Mouse (Mus musculus) cerebellum, adult 11 months (tissue): ENCODE results near the gene E4f1.
"Not testable (repeated sequence)": the region's sequence is repeated elsewhere in the genome, so short reads cannot be mapped to it uniquely, and the experiment has no call there.

Experiments used
- DNase-seq: peaks from one replicate; pipeline ENCODE4 v3.0.0; 2022

E4f1 gene

DNA sequence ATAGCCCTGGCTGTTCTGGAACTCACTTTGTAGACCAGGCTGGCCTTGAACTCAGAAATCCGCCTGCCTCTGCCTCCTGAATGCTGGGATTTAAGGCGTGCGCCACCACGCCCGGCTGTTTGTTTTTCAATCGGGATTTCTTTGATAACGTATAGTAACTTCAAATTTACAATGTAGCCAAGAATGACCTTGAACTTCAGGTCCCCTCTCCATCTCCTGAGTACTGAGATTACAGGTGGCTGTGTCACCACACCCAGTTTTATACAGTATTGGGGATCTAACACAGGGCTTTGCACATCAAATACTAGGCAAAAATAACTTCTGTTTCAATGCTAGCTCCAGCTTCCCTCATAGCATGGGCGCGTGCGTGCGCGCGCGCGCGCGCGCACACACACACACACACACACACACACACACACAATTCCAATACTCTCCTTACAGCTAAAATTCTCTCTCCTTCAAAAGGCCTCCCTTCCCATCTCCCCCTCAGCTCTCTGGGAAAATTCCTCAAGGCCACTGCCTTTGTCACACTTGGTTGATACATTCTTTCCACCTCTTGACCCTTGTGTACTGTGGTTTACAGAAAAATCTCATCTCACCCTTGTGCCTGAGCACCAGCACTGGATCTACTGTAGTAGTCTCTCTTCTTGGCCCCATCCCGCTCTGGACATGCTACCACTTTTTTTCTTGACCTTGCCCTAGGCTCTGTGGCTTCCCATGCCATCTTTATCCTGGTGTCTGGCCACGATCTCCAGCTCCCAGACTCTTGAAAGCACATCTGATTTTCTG, 11.1 kb upstream of the E4f1 start:
- DNase-seq = no peak

DNA sequence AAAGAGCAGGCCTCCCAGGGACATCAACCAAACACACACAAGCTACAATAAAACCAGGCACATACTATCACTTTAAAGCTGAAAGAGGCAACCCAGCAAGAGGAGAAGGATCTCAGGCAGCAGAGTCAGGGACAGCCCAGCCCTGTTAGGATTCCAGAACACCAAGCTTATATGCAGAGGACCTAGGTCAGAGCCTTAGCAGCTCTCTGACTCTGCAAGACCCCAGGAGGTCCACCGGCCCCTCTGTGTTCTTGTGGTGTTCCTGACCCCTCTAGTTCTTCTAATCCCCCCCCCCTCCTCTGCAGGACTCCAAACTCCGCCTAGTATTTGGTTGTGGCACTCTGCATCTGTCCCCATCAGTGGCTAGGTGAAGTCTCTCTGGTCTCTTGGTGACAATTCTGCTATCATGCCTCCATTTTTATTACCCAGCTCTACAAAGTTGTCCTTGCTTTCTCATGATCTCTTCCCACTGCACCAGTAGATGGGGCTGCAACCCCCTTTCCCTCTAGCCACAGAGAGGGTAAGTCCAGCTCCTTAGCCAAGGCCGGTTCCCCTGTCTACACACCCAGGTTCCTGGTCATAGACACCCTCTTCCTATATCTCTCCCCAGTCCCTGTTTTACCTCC, 10.2 kb upstream of the E4f1 start:
- no peak for DNase-seq

DNA sequence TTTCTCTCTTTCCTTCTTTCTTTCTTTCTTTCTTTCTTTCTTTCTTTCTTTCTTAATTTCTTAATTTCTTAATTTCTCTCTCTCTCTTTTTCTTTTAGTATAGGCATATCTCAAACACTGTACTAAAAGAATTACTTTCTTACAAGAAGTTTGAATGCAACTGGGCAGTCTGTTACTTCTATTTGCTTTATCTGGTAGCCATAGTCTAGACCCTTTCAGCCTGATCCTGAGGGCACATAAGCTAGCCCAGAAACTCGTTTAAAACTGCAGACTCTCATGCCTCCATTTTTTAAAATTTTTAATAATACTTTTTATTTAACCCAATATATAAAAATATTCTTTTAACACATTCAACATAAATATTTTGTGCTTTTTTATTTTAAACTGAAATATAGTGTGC, 9.3 kb upstream of the E4f1 start:
- no peak for DNase-seq

DNA sequence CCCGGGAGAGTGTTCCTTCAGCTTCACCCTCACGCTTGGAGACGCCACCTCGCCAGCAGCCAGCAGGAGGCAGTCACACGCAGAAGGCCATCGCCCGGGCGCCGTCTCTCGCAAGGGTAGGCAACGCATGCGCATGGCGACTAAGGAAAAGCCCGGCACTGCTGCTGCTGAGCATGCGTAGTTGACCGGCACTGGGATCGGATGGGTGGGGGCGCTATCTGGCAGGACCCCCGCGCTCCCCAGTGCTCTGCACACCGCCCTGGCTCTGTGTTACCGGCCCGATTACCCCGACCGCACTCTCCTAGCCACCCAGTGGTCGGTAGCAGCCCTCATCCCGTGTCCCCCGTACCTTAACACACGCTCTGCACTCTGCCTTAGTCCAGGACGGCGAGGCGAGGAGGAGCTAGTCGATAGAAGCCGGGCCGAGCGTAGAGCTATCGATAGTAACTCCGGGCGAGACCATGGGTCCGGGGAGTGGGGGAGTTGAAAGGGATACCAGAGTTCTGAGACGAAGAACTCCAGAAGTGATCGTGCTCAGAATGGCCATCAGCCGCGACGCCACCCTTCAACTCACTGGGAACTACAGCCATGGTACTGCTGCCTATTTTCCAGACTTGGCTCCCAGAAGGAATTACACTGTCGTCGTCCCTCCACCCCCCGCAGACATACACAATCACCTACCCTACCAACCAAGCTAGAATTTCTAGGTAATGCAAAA, 8.7 kb upstream of the E4f1 start, which contains the start of gene Mlst8:
TSS of gene Mlst8 (minus strand) at position 416 of the 718 bp plus-strand sequence.
- peak; percentile 98 for DNase-seq

GRCm38 (mm10) chr17:24477985-24478600, 8.0 kb upstream of the E4f1 start:
- peak; percentile 48 for DNase-seq

GRCm38 (mm10) chr17:24477053-24477984, 7.2 kb upstream of the E4f1 start:
- peak; percentile 42 for DNase-seq

DNA sequence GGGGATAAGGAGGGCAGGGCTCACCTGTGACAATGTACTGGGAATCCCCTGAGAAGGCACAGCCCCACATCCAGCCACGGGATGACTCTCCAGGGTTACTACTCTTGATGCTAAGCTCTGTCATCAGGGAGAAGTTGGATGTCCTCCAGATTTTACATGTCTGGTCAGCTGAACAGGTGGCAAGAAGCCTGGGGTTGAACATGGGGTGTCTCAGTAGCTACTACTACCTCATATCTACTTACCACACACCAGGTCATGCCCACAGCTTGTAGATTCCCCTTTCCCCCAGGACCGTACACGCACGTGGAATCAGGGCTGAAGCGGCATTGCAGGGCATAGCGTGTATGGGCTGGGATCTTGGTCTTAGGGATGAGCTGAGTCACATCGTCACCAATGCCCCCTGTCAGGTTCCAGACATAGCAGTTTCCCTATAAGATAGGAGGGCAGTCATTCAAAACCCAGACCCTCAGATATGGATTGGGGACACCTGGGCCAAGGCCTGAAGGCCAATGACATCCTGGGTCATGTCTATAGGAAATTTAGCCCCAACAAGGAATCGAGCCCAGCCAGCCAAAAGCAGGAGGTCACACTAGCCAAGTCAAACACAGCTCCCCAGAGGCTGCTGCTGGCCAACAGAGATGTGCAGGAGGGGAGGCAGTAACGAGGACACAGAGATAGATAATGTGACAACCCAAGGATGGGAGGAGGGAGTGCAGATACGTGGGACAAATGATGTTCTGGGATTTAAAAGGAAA, 6.1 kb upstream of the E4f1 start:
- no peak for DNase-seq

- no peak for DNase-seq
These were observed 5.5 kb upstream of the E4f1 start for GRCm38 (mm10) chr17:24475586-24475985.

DNA sequence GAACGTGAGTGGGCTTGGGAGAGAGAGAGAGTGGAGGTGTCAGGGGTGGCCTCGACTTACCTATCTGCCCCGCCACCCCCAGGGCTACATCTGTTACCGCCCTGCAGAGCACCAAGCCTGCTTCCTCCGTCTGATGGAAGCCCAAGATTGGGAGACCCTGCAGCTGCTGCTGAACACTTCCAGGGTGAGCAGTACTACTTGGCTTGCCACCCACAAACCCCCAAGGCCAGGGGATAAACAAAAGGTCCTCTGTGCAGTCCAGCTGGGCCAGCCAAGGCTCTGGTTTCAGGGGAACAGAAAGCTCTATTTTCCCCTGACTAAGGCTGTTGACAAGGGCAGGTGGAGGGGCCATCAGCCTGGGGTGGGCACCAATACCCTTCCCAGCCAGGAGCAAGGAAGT, 4.4 kb upstream of the E4f1 start:
- DNase-seq = peak; percentile 35

GRCm38 (mm10) chr17:24473612-24474275, 3.6 kb upstream of the E4f1 start, which contains the start of gene Bricd5:
TSS of gene Bricd5 (plus strand) at chr17:24473884.
- DNase-seq = no peak

DNA sequence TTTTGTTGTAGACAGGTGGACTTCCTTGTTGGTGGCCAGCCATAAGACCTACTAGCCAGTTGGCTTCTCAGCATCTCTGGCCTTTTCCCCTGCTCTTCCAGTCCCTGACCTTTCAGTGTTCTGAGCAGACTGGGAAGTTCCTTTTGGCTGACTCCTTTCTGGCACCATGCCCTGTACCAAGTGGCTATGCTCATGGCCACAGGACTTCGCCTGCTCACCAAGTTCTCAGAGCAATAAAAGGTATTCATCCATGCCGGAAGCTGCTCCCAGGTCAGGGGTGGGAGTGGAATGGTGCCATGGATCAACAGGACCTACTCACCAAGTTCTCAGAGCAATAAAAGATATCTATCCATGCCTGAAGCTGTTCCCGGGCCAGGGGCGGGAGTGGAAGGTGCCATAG, 2.4 kb upstream of the E4f1 start:
- peak; percentile 62 for DNase-seq

GRCm38 (mm10) chr17:24470701-24471527, 801 bp upstream of the E4f1 start:
- DNase-seq = peak; percentile 53

DNA sequence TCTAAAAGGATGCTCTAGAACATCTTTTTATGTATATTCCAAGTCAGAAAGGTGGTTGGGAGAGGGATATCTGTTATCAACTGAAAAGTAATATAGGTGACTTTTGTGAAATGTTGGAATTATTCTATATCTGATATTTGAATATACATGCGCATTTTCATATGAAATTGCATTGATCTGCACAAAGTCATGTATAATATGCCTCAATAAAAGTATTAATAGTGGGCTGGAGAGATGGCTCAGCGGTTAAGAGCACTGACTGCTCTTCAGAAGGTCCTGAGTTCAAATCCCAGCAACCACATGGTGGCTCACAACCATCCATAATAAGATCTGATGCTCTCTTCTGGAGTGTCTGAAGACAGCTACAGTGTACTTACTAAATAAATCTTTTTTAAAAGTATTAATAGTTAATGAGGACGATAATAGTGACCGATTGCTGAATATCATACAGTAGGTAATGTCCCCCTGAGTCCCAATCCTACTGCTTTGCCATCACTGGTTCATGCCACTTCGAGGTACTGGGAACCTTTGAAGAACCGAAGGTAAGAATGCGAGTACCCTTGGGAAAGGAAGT, 690 bp downstream of the E4f1 start:
- DNase-seq = no peak

DNA sequence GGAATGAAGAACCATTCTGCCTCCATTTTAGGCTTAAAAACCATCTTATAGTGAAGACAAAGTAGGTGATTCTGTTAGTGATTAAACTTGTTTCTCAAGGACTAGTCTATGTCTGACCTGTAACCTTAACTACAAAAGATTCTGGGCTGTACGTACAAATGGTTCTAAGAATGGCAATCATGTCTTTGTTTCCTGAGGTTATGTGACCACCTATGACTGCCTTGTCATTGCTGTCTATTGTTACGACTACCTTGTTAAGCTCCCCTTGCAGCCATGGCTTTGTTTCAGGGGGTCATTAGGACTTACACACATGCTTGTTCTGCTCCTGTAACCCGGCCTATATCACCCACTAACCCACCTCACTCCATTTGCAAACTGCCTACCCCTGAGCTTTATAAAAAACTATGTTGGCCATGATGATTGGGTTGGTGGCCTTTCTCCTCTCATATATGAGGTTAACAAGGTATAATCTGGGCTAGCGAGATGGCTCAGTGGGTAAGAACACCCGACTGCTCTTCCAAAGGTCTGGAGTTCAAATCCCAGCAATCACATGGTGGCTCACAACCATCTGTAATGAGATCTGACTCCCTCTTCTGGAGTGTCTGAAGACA, 1.4 kb downstream of the E4f1 start:
- no peak for DNase-seq

DNA sequence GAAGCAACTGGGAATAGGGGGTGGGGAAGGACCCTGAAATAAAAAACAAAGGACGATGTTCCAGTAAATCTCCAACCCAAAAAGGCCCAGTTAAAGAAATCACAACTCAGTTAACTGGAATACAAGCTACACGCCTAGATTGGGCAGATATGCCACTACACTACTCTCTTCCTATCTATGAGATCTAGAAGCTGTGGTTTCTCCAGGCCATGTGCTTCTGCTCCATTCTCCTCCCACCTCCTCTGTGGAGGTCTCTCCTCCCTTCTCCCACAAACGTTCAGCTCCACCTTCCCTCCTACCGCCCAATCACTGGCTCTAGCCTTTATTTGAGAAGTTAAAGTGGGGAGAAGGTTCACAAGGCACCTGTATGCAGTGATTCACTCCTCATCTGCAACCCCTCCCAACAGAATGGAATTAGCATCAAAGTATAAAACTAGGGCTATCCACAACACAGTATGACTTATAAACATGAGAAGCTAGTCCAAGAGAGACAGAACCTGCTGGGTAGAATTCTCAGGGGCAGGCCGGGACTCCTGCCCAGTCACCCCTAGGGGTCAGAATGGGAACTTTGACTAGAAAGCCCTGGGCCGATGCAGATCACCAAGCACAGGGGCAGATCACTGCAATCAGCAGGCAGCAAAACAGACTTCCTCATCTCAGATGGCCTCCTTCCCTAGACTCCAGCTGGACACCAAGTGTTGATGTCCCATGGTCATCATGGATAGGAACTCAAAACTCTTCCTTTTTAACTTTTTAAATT, 6.6 kb downstream of the E4f1 start:
- no peak for DNase-seq

- DNase-seq = no peak
These were observed 7.2 kb downstream of the E4f1 start for GRCm38 (mm10) chr17:24462932-24463331.

DNA sequence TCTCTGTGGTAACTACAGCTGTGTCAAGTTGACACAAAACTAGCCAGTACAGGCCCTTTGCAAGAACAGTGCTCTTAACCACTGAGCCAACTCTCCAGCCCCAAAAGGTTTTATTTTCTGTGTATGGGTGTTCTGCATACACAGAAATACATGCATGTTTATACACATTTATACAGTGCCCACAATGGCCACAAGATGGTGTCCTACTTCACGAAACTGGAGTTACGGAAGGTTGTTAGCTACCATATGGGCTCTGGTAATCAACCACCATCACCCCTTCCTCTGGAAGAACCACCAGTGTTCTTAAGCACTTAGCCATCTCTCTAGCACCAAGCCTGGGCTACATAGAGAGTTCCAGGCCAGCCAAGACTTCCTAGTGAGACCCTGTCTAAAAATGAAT, 8.5 kb downstream of the E4f1 start:
- no peak for DNase-seq

DNA sequence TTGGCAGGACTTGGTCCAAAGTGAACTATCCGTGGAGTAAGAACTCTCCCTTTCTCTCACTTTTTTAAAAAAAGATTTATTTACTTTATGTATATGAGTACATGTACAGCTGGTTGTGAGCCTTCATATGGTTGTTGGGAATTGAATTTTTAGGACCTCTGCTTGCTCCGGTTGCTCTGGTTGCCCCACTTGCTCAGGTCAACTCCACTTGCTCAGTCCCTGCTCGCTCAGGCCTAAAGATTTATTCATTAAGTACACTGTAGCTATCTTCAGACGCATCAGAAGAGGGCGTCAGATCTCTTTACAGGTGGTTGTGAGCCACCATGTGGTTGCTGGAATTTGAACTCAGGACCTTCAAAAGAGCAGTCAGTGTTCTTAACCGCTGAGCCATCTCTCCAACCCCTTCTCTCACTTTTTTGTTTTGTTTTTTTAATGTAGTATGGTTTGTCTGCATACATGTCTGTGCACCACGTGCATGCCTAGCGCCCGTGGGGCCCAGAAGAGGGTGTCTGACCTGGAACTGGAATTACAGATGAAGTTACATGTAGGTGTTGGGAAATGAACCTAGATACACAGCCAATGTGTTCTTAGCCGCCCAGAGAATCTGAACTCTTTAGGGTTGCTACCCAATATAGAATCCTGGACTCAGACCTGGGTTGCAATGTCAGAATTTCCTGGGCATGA, 14.4 kb downstream of the E4f1 start:
- DNase-seq = not testable (repeated sequence)
